In genomic region chr2:36008071-36008470, GRCm38 (mm10) we compare ENCODE assay signal across 8 mouse cellular contexts. TPM values are rescaled to one million over a fixed set of nuclear protein-coding genes. Genes with fewer than 3 reads are reported as not detected.
DNase-seq lines count a peak whose midpoint lies in the region; ATAC-seq and TF ChIP-seq lines count a peak whose summit lies in the region.

No protein-coding gene starts in this region.

- peak; percentile 69 for DNase-seq in forebrain, embryonic 11.5 days (ENCODE audit: low spot score)
- DNase-seq in liver, adult 2 months (ENCODE audit: extremely low read depth, low read depth, low spot score) = peak; percentile 19
- DNase-seq in Patski (ENCODE audit: low read depth, low spot score) = no peak
- DNase-seq in embryo, embryonic 11.5 days (ENCODE audit: low read depth, low spot score) = peak; percentile 45
- DNase-seq in limb, embryonic 14.5 days (ENCODE audit: low spot score) = peak; percentile 63
- peak; percentile 67 for DNase-seq in splenic B cell, adult 2 months (ENCODE audit: low read depth, low spot score)

- no peak overlapping the region for H3K4me3 ChIP-seq in forebrain, embryonic 11.5 days (ENCODE audit: low read depth, low read length)
- H3K4me3 ChIP-seq in forebrain, embryonic 13.5 days = no peak overlapping the region
- H3K4me3 ChIP-seq in liver, adult 2 months (ENCODE audit: insufficient read depth, low read depth, low read length) = no peak overlapping the region
- H3K4me3 ChIP-seq in liver, embryonic 12.5 days = no peak overlapping the region
- H3K4me3 ChIP-seq in limb, embryonic 14.5 days (replicated peaks; ENCODE audit: low read length) = no peak overlapping the region

- POLR2A ChIA-PET in Patski (lab: Charles Lee) = no interaction called here

- in situ Hi-C loops in Patski (cut with MboI; ENCODE audit: low pct_unique_long_range_greater_than_20kb) = loop anchor here (5.0 to 10.0 kb wide), 3 partner anchors 204 to 1327 kb away; no protein-coding TSS in a partner anchor

- no peak overlapping the region for H3K9ac ChIP-seq in forebrain, embryonic 11.5 days (ENCODE audit: low read length)
- no peak overlapping the region for H3K9ac ChIP-seq in forebrain, embryonic 13.5 days
- no peak overlapping the region for H3K9ac ChIP-seq in liver, adult 2 months (ENCODE audit: low read depth, low read length)
- H3K9ac ChIP-seq in liver, embryonic 12.5 days = no peak overlapping the region
- no peak overlapping the region for H3K9ac ChIP-seq in limb, embryonic 14.5 days (ENCODE audit: low read depth, low read length, severe bottlenecking)

- no peak overlapping the region for H3K4me2 ChIP-seq in forebrain, embryonic 11.5 days (ENCODE audit: low read depth, low read length, severe bottlenecking)
- H3K4me2 ChIP-seq in forebrain, embryonic 13.5 days = no peak overlapping the region
- H3K4me2 ChIP-seq in liver, embryonic 12.5 days = no peak overlapping the region
- no peak overlapping the region for H3K4me2 ChIP-seq in limb, embryonic 14.5 days (replicated peaks; ENCODE audit: low read depth, low read length, severe bottlenecking)

- 35% methylated on average over 1 of the region's 1 CpGs for WGBS in forebrain, embryonic 11.5 days
- 27% methylated on average over 1 of the region's 1 CpGs for WGBS in forebrain, embryonic 13.5 days
- WGBS in liver, adult 2 months = 26% methylated on average over 1 of the region's 1 CpGs
- 6% methylated on average over 1 of the region's 1 CpGs for WGBS in liver, embryonic 12.5 days (ENCODE audit: insufficient replicate concordance)
- WGBS in limb, embryonic 14.5 days = 22% methylated on average over 1 of the region's 1 CpGs

- no peaks in the 10 kb centered on the region for H3K9me3 ChIP-seq in forebrain, embryonic 11.5 days (ENCODE audit: control insufficient read depth, low read length)
- no peaks in the 10 kb centered on the region for H3K9me3 ChIP-seq in forebrain, embryonic 13.5 days (replicated peaks)
- H3K9me3 ChIP-seq in liver, embryonic 12.5 days (replicated peaks) = no peaks in the 10 kb centered on the region
- H3K9me3 ChIP-seq in limb, embryonic 14.5 days (ENCODE audit: control insufficient read depth, low read length) = no peaks in the 10 kb centered on the region

- H3K36me3 ChIP-seq in forebrain, embryonic 11.5 days (ENCODE audit: control insufficient read depth, insufficient read depth, low read length) = no peaks in the 10 kb centered on the region
- no peaks in the 10 kb centered on the region for H3K36me3 ChIP-seq in forebrain, embryonic 13.5 days (ENCODE audit: poor library complexity, severe bottlenecking)
- no peaks in the 10 kb centered on the region for H3K36me3 ChIP-seq in liver, adult 2 months (ENCODE audit: control insufficient read depth, insufficient read depth, low read length)
- H3K36me3 ChIP-seq in liver, embryonic 12.5 days = no peaks in the 10 kb centered on the region
- no peaks in the 10 kb centered on the region for H3K36me3 ChIP-seq in limb, embryonic 14.5 days (ENCODE audit: control insufficient read depth, insufficient read depth, low read length)
- H3K36me3 ChIP-seq in splenic B cell, adult 2 months (ENCODE audit: control insufficient read depth, insufficient read depth, low read length, poor library complexity, severe bottlenecking) = no peaks in the 10 kb centered on the region

- peak; percentile 70; the same call in 1 of the 2 replicates for TF ChIP-seq CTCF in liver, adult 2 months (IDR thresholded peaks at IDR 0.05; ENCODE audit: low read depth, low read length)
- TF ChIP-seq CTCF in Patski (IDR thresholded peaks at IDR 0.05) = peak; percentile 85

- peaks cover 2% of the 10 kb centered on the region; the same call in 1 of the 2 replicates for H3K4me1 ChIP-seq in forebrain, embryonic 11.5 days (replicated peaks; ENCODE audit: control insufficient read depth, insufficient read depth, low read length)
- H3K4me1 ChIP-seq in forebrain, embryonic 13.5 days = peaks cover 20% of the 10 kb centered on the region
- H3K4me1 ChIP-seq in liver, adult 2 months (ENCODE audit: control insufficient read depth, insufficient read depth, low read length) = no peaks in the 10 kb centered on the region; the same call in 1 of the 2 replicates
- H3K4me1 ChIP-seq in liver, embryonic 12.5 days = peaks cover 4% of the 10 kb centered on the region
- 0 out of 2 replicates have a peak, but pooled peaks cover 2% of the 10 kb centered on the region for H3K4me1 ChIP-seq in limb, embryonic 14.5 days (ENCODE audit: control insufficient read depth, insufficient read depth, low read length)

- H3K27ac ChIP-seq in forebrain, embryonic 11.5 days (ENCODE audit: low read depth, low read length) = no peak overlapping the region
- no peak overlapping the region for H3K27ac ChIP-seq in forebrain, embryonic 13.5 days
- no peak overlapping the region for H3K27ac ChIP-seq in liver, adult 2 months (replicated peaks; ENCODE audit: insufficient read depth, low read depth, low read length)
- no peak overlapping the region for H3K27ac ChIP-seq in liver, embryonic 12.5 days
- H3K27ac ChIP-seq in limb, embryonic 14.5 days (replicated peaks; ENCODE audit: low read depth, low read length) = no peak overlapping the region

- CTCF ChIA-PET in Patski (lab: Charles Lee) = interaction anchor here (0.7 to 6.9 kb wide), 25 partner anchors 9 to 273 kb away, joined by 3 to 88 read pairs (median 5); no protein-coding TSS in a partner anchor

- no peaks in the 10 kb centered on the region for H3K79me2 ChIP-seq in liver, adult 2 months (ENCODE audit: control insufficient read depth, insufficient read depth, low read length)

- TF ChIP-seq POLR2A in liver, adult 2 months (IDR thresholded peaks at IDR 0.05; ENCODE audit: extremely low read depth, insufficient read depth, low read length) = no peak
- TF ChIP-seq POLR2A in limb, embryonic 14.5 days (IDR thresholded peaks at IDR 0.05; ENCODE audit: borderline replicate concordance, extremely low read depth, insufficient read depth, insufficient read length) = no peak

- ATAC-seq in forebrain, embryonic 11.5 days (replicated peaks; ENCODE audit: low FRiP score) = no peak
- no peak for ATAC-seq in forebrain, embryonic 13.5 days
- no peak for ATAC-seq in liver, embryonic 12.5 days
- ATAC-seq in Patski = no peak
- no peak for ATAC-seq in limb, embryonic 14.5 days (ENCODE audit: low FRiP score, low read depth)

- peaks cover 12% of the 10 kb centered on the region for H3K27me3 ChIP-seq in forebrain, embryonic 11.5 days (ENCODE audit: control insufficient read depth, insufficient read depth, low read length)
- peaks cover 24% of the 10 kb centered on the region for H3K27me3 ChIP-seq in forebrain, embryonic 13.5 days
- H3K27me3 ChIP-seq in liver, adult 2 months (ENCODE audit: control insufficient read depth, insufficient read depth, low read length) = 0 out of 2 replicates have a peak, but pooled peaks cover 7% of the 10 kb centered on the region
- H3K27me3 ChIP-seq in liver, embryonic 12.5 days (replicated peaks) = peaks cover 59% of the 10 kb centered on the region
- H3K27me3 ChIP-seq in Patski = no peaks in the 10 kb centered on the region
- peaks cover 19% of the 10 kb centered on the region for H3K27me3 ChIP-seq in limb, embryonic 14.5 days (ENCODE audit: control insufficient read depth, insufficient read depth, low read length)
- no peaks in the 10 kb centered on the region; the same call in 1 of the 2 replicates for H3K27me3 ChIP-seq in splenic B cell, adult 2 months (ENCODE audit: control insufficient read depth, insufficient read depth, low read length, poor library complexity, severe bottlenecking)

RNA-seq across cellular contexts. Expression of gene Ttll11, which starts 28.4 kb away (rescaled TPM):
- 2.3 and 2.5 TPM in 2 replicates for polyA plus RNA-seq in forebrain, embryonic 11.5 days (2014; fragmentation: Nextera tagmentation; extraction: Ambion mirVana)
- polyA plus RNA-seq in forebrain, embryonic 13.5 days (2015; fragmentation: Nextera tagmentation; extraction: Ambion mirVana) = 1.8 and 2.2 TPM in 2 replicates
- 0.07 and 0.09 TPM in 2 replicates for total RNA-seq in liver, adult 2 months (2014; rRNA removed)
- 0.15 and 0.55 TPM in 2 replicates for polyA plus RNA-seq in liver, adult 2 months (2012; rRNA removed)
- polyA plus RNA-seq in liver, embryonic 12.5 days (2016; fragmentation: Nextera tagmentation; extraction: Ambion mirVana) = 1.0 and 1.3 TPM in 2 replicates
- polyA plus RNA-seq in Patski (2021) = 2.4 TPM
- polyA plus RNA-seq in limb, embryonic 14.5 days (2012; rRNA removed) = 2.5 and 2.8 TPM in 2 replicates
- polyA plus RNA-seq in limb, embryonic 14.5 days (2014; fragmentation: Nextera tagmentation; extraction: Ambion mirVana) = 1.2 and 1.7 TPM in 2 replicates

RNA-seq across cellular contexts. Expression of gene Ndufa8, which starts 41.1 kb away (rescaled TPM):
- 177 and 184 TPM in 2 replicates for polyA plus RNA-seq in forebrain, embryonic 11.5 days (2014; fragmentation: Nextera tagmentation; extraction: Ambion mirVana)
- 222 and 237 TPM in 2 replicates for polyA plus RNA-seq in forebrain, embryonic 13.5 days (2015; fragmentation: Nextera tagmentation; extraction: Ambion mirVana)
- total RNA-seq in liver, adult 2 months (2014; rRNA removed) = 87.0 and 90.9 TPM in 2 replicates
- 86.2 and 96.3 TPM in 2 replicates for polyA plus RNA-seq in liver, adult 2 months (2012; rRNA removed)
- 155 and 162 TPM in 2 replicates for polyA plus RNA-seq in liver, embryonic 12.5 days (2016; fragmentation: Nextera tagmentation; extraction: Ambion mirVana)
- 282 TPM for polyA plus RNA-seq in Patski (2021)
- 83.0 and 103 TPM in 2 replicates for polyA plus RNA-seq in limb, embryonic 14.5 days (2012; rRNA removed)
- polyA plus RNA-seq in limb, embryonic 14.5 days (2014; fragmentation: Nextera tagmentation; extraction: Ambion mirVana) = 218 and 221 TPM in 2 replicates

RNA-seq across cellular contexts. Expression of gene Morn5, which starts 41.2 kb away (rescaled TPM):
- polyA plus RNA-seq in forebrain, embryonic 11.5 days (2014; fragmentation: Nextera tagmentation; extraction: Ambion mirVana) = 0.47 and 0.68 TPM in 2 replicates
- polyA plus RNA-seq in forebrain, embryonic 13.5 days (2015; fragmentation: Nextera tagmentation; extraction: Ambion mirVana) = 2.0 and 4.1 TPM in 2 replicates
- total RNA-seq in liver, adult 2 months (2014; rRNA removed) = not detected in 2 replicates
- polyA plus RNA-seq in liver, adult 2 months (2012; rRNA removed) = not detected in 2 replicates
- polyA plus RNA-seq in liver, embryonic 12.5 days (2016; fragmentation: Nextera tagmentation; extraction: Ambion mirVana) = 0.18 TPM in 1 of 2 replicates, not detected in the other
- polyA plus RNA-seq in Patski (2021) = 5.5 TPM
- polyA plus RNA-seq in limb, embryonic 14.5 days (2012; rRNA removed) = 0.19 and 0.46 TPM in 2 replicates
- polyA plus RNA-seq in limb, embryonic 14.5 days (2014; fragmentation: Nextera tagmentation; extraction: Ambion mirVana) = not detected in 2 replicates
